Mouse (Mus musculus): ENCODE results near the gene Spg21. TPM values are rescaled to one million over a fixed set of nuclear protein-coding genes. Genes with fewer than 3 reads are reported as not detected.

The Spg21 gene
- polyA plus RNA-seq (2015; fragmentation: Nextera tagmentation; extraction: Ambion mirVana), result 79.4 and 79.6 TPM in 2 replicates

DNA sequence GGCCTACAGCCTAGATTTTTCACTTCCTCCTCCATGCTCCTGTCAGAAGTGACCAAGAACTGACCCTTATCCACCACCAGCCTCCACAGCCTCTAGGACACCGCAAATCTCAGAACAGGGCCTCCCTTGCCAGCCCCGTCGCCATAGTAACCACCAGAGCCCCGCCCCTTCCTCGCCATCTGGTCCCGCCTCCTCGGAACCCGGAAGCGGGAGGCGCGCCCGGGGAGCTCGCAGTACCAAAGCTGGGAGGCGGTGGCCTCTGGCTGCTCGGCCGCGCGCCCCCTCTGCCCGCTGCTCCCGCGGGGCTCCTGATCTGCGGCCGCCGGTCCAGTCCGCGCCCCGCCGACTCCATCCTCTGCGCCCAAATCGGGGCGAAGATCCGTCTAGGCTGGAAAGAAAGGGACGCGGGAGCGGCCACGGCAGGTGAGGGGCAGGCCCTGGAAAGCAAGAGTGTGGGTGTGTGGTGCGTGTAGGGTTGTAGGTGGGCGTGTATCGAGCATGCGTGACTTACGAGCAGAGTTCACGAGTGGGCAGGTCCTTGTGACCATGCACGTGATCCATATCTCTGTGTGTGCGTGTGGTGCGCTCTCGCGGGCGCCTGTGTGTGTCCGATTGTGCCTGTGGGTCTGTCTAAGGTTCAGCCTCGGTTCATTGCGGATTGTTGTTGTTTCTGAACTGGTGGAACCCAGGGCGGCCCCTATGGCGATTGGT lies at the start of gene Spg21:
TSS of gene Spg21 (plus strand) at position 216 of the 711 bp plus-strand sequence.
- Histone ChIP-seq H3K9ac (peak within 1 kb of the TSS; percentile 56), H3K27ac (peak within 1 kb of the TSS; percentile 87), H3K4me2 (peak within 1 kb of the TSS; percentile 80), H3K36me3 (peaks cover 5% of the 10 kb centered on the region; the same call in 1 of the 2 replicates), H3K27me3 (replicated peaks) (no peaks in the 10 kb centered on the region), H3K9me3 (no peaks in the 10 kb centered on the region), H3K4me1 (peaks cover 10% of the 10 kb centered on the region; the same call in 1 of the 2 replicates), H3K4me3 (replicated peaks) (peak within 1 kb of the TSS; percentile 82)
- under 1% methylated on average over 53 of the region's 53 CpGs for WGBS
- peak; percentile 95 for ATAC-seq (ENCODE audit: insufficient read depth, low FRiP score, low read depth)

DNA sequence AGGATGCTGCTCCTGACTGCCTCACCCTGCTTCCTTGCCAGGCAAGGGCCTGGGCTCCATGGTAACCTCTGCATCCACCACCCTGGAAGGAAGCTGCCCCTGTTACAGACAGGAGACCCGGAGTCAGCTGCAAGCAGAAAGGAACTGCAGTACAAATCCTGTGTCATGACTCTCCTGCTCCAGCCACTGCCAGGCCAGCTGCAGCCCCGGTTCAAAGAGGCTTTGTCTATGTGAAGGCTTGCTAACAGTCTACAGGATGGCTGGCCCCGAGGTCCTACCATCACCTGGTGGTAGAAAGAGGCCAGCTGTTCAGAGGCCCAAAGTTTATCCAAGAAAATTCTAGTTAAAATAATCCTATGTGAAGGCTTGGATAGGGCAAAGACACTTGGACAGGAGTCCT lies 49.4 kb upstream of the Spg21 start:
- no peaks in the 10 kb centered on the region for H3K27me3 ChIP-seq (replicated peaks)
- no peaks in the 10 kb centered on the region for H3K36me3 ChIP-seq
- H3K9me3 ChIP-seq, result no peaks in the 10 kb centered on the region
- no peak overlapping the region for H3K4me3 ChIP-seq (replicated peaks)
- no peak for ATAC-seq (ENCODE audit: insufficient read depth, low FRiP score, low read depth)
- no peak overlapping the region for H3K27ac ChIP-seq
- H3K4me2 ChIP-seq, result no peak overlapping the region
- no peaks in the 10 kb centered on the region for H3K4me1 ChIP-seq
- H3K9ac ChIP-seq, result no peak overlapping the region
- WGBS, result 55% methylated on average over 3 of the region's 3 CpGs

DNA sequence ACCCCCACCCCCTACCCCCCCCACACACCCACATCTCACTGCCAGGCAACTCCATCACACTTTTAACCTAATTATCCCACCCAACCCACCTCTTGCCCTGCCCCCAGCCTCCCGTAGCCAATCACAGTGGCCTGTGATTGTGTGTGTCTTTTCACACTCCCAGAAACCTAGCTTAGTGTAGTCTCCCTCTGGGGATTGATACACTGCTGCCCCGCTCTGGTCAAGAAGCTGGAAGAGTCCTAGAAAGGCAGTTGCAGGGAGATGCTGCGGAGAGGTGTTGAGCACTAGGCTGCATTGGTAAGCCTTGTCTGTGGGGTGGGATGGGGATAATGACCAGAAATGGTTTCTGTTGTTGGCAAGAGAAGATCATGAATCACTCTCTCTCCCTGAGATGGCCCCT lies 43.0 kb upstream of the Spg21 start:
- Histone ChIP-seq H3K36me3 (no peaks in the 10 kb centered on the region), H3K27me3 (replicated peaks) (no peaks in the 10 kb centered on the region), H3K4me3 (replicated peaks) (no peak overlapping the region), H3K9me3 (no peaks in the 10 kb centered on the region), H3K9ac (no peak overlapping the region), H3K27ac (no peak overlapping the region), H3K4me1 (no peaks in the 10 kb centered on the region), H3K4me2 (no peak overlapping the region)
- no peak for ATAC-seq (ENCODE audit: insufficient read depth, low FRiP score, low read depth)
- 33% methylated on average over 3 of the region's 3 CpGs for WGBS

DNA sequence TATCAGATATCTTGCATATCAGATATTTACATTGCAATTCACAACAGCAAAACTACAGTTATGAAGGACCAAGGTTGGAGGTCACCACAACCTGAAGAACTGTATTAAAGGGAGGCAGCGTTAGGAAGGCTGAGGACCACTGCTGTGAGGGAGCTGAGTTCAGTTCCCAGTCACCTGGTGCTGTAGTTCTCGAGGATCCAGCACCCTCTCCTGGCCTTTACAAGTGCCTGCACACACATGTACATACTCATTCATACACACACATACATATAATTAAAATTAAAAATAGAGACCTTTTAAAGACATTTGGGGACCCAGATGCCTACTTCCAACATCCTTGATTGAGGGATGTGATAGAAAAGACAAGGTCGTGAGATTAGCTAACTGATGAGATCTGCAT lies 41.1 kb upstream of the Spg21 start:
- ATAC-seq (ENCODE audit: insufficient read depth, low FRiP score, low read depth), result no peak
- Histone ChIP-seq H3K27ac (no peak overlapping the region), H3K4me1 (no peaks in the 10 kb centered on the region), H3K9me3 (no peaks in the 10 kb centered on the region), H3K4me2 (no peak overlapping the region), H3K36me3 (no peaks in the 10 kb centered on the region), H3K9ac (no peak overlapping the region), H3K4me3 (replicated peaks) (no peak overlapping the region), H3K27me3 (replicated peaks) (no peaks in the 10 kb centered on the region)
- WGBS, result 68% methylated on average over 3 of the region's 3 CpGs

DNA sequence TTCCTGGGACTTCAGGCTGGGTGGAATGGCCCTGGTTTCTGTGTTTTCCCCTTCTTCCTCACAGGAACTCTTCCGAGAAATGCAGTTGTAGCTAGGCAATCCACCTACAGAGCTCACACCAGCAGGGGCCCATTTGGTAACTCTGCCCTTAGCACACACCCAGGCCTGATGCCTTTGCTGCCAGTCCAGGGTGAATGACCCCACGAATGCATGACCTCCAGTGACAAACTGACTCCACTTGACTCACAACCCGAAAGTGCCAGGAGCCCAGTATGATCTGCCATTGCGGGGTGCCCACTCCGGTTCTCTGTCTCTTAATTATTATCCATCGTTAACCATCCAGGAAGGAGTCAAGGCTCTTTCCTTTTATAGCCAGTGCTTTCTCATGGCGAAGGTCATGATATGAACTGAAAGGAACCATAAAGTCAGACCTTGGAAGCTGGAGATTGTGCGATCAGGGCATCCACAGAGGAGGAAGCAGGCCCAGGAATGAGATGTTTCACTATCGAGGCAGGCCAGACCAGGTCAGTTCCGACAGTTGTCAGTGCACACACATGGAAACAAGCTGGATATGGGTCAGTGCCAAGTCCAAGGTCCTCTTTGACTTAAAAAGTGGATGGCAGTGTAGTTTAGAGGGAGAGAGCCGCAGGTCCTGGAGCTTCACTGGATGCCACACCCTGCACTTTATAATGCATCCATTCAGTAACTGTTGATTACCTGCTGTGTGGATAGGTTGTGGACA lies 37.8 kb upstream of the Spg21 start, which contains the start of gene Slc51b:
TSS of gene Slc51b (minus strand) at position 196 of the 742 bp plus-strand sequence.
- no peaks in the 10 kb centered on the region for H3K27me3 ChIP-seq (replicated peaks)
- no peak within 1 kb of the TSS for H3K9ac ChIP-seq
- WGBS, result 78% methylated on average over 11 of the region's 11 CpGs
- no peaks in the 10 kb centered on the region for H3K4me1 ChIP-seq
- no peak for ATAC-seq (ENCODE audit: insufficient read depth, low FRiP score, low read depth)
- no peak within 1 kb of the TSS for H3K4me3 ChIP-seq (replicated peaks)
- H3K36me3 ChIP-seq, result no peaks in the 10 kb centered on the region
- no peaks in the 10 kb centered on the region for H3K9me3 ChIP-seq
- H3K27ac ChIP-seq, result no peak within 1 kb of the TSS
- H3K4me2 ChIP-seq, result no peak within 1 kb of the TSS

DNA sequence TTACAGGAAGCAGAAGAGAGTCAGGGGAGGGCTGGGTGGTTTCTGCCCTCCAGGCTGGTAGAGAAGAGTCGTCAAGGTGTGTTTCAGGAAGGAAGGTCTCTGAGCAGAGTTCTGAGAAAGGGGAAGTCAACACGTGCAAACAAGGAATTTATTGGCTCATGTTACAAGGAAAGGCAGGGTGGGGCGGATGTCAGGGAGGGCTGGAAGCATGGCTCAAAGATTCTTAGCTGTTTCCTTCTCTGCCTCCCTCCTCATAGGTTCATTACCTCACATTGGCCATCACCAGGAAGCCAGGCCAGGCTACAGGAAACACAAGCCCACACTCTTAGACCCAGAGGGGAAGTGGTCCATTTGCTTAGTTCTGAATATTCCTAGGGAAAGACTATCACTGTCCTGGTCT lies 36.4 kb upstream of the Spg21 start:
- ATAC-seq (ENCODE audit: insufficient read depth, low FRiP score, low read depth), result no peak
- no peaks in the 10 kb centered on the region for H3K9me3 ChIP-seq
- no peak overlapping the region for H3K4me2 ChIP-seq
- H3K9ac ChIP-seq, result no peak overlapping the region
- no peaks in the 10 kb centered on the region for H3K27me3 ChIP-seq (replicated peaks)
- no peak overlapping the region for H3K27ac ChIP-seq
- 25% methylated on average over 3 of the region's 3 CpGs for WGBS
- no peak overlapping the region for H3K4me3 ChIP-seq (replicated peaks)
- no peaks in the 10 kb centered on the region for H3K4me1 ChIP-seq
- H3K36me3 ChIP-seq, result no peaks in the 10 kb centered on the region

DNA sequence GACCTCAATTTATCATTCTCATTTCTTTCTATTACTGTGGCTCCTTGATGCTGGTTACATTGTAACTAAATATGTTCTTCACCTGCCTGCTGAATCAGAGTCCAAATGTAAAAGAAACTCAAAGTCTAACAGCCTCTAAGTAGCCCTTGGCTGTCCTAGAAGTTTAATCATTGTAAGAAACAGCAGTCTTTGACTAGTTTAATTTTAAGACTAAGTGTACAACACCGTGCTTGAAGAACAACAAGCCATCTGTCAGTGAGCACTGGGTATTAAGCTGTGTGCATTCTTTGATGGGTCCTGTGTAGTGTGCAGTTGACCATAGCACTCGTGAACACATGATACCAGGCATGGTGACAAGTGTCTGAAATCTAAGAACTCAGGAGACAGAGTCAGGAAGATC lies 33.2 kb upstream of the Spg21 start:
- Histone ChIP-seq H3K36me3 (no peaks in the 10 kb centered on the region), H3K4me2 (no peak overlapping the region), H3K9ac (no peak overlapping the region), H3K4me1 (no peaks in the 10 kb centered on the region), H3K9me3 (no peaks in the 10 kb centered on the region), H3K4me3 (replicated peaks) (no peak overlapping the region), H3K27ac (no peak overlapping the region), H3K27me3 (replicated peaks) (no peaks in the 10 kb centered on the region)
- no peak for ATAC-seq (ENCODE audit: insufficient read depth, low FRiP score, low read depth)
- WGBS, result 65% methylated on average over 2 of the region's 2 CpGs

DNA sequence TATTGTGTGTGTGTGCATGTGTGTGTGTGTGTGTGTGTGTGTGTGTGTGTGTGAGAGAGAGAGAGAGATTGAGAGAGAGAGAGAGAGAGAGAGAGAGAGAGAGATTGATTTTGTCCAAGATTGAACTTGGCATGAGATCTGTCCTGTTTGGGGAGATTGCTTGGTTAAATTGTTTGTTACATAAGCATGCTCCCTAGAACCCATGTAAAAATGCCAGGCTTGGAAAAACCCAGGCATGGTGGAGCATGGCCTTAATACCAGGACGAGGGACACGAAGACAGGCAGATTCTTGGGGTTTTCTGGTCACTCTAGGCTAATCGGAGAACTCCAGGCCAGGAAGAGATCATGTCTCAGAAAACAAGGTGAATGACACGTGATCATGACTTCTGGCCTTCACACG lies 32.7 kb upstream of the Spg21 start:
- no peak overlapping the region for H3K27ac ChIP-seq
- no peaks in the 10 kb centered on the region for H3K27me3 ChIP-seq (replicated peaks)
- WGBS, result 81% methylated on average over 5 of the region's 5 CpGs
- no peak for ATAC-seq (ENCODE audit: insufficient read depth, low FRiP score, low read depth)
- no peaks in the 10 kb centered on the region for H3K9me3 ChIP-seq
- no peak overlapping the region for H3K4me3 ChIP-seq (replicated peaks)
- H3K4me1 ChIP-seq, result no peaks in the 10 kb centered on the region
- no peak overlapping the region for H3K4me2 ChIP-seq
- H3K9ac ChIP-seq, result no peak overlapping the region
- no peaks in the 10 kb centered on the region for H3K36me3 ChIP-seq

DNA sequence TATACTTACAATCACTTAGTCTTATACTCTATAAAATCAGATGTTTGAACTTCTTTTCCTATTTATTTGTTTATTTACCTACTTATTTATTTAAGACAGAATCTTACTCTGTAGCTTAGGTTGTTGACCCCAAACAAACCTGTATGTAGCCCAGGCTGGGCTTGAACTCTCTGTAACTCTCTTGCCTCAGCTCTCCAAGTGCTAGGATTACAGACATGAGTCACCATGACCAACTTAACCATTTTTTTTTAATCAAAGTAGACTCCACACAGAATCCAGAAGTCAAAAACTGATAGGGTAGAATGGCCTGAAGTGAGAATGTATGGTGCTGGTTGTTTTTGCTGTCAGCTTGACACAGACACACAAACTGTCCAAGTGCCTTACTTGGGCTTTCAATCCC lies 30.3 kb upstream of the Spg21 start:
- Histone ChIP-seq H3K9me3 (no peaks in the 10 kb centered on the region), H3K9ac (no peak overlapping the region), H3K36me3 (no peaks in the 10 kb centered on the region), H3K4me2 (no peak overlapping the region), H3K27me3 (replicated peaks) (no peaks in the 10 kb centered on the region), H3K27ac (no peak overlapping the region), H3K4me3 (replicated peaks) (no peak overlapping the region), H3K4me1 (no peaks in the 10 kb centered on the region)
- ATAC-seq (ENCODE audit: insufficient read depth, low FRiP score, low read depth), result no peak

DNA sequence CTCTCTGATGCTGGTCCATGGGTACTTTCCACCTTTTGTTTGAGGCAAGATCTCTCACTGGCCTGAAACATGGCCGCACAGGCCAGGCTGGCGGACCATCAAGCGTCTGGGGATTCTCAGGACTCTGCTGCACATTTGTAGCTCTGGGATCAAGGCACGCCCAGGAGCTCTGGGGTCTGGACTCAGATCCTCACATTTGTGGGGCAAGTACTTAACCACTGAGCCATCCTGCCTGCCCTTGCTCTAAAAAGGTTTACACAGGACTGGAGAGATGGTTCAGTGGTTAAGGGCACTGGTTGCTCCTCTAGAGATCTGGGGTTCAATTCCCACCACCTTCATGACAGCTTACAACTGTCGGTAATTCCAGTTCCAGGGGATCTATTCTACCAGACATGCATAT lies 29.8 kb upstream of the Spg21 start:
- no peak overlapping the region for H3K4me3 ChIP-seq (replicated peaks)
- H3K9me3 ChIP-seq, result no peaks in the 10 kb centered on the region
- no peaks in the 10 kb centered on the region for H3K4me1 ChIP-seq
- no peak overlapping the region for H3K27ac ChIP-seq
- no peaks in the 10 kb centered on the region for H3K27me3 ChIP-seq (replicated peaks)
- WGBS, result 83% methylated on average over 5 of the region's 5 CpGs
- H3K36me3 ChIP-seq, result no peaks in the 10 kb centered on the region
- no peak overlapping the region for H3K9ac ChIP-seq
- H3K4me2 ChIP-seq, result no peak overlapping the region
- no peak for ATAC-seq (ENCODE audit: insufficient read depth, low FRiP score, low read depth)

DNA sequence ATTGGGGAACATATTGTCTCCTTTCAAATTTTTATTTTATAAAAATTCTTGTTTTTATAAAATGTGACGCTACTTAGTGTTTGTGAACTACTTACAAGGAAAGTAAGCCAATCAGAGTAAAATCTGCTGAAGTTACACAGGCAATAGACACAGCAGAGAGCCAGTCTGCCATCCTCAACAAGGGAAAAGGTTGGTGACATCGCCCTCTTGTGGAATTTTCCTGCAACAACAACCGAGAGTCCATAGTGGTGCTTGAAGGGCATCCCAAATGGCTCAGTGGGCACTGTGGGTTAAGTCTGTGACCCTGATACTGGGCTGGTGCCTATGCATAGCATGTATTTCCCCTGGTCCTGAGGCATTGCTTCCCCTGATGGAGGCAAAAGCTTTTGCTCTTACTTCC lies 28.5 kb upstream of the Spg21 start:
- no peak; the same call in 1 of the 2 replicates for ATAC-seq (ENCODE audit: insufficient read depth, low FRiP score, low read depth)
- Histone ChIP-seq H3K4me2 (no peak overlapping the region), H3K9me3 (no peaks in the 10 kb centered on the region), H3K27me3 (replicated peaks) (no peaks in the 10 kb centered on the region), H3K4me3 (replicated peaks) (no peak overlapping the region), H3K4me1 (0 out of 2 replicates have a peak, but pooled peaks cover 4% of the 10 kb centered on the region), H3K36me3 (no peaks in the 10 kb centered on the region), H3K9ac (no peak overlapping the region), H3K27ac (no peak overlapping the region)
- WGBS, result 3% methylated on average over 3 of the region's 3 CpGs

DNA sequence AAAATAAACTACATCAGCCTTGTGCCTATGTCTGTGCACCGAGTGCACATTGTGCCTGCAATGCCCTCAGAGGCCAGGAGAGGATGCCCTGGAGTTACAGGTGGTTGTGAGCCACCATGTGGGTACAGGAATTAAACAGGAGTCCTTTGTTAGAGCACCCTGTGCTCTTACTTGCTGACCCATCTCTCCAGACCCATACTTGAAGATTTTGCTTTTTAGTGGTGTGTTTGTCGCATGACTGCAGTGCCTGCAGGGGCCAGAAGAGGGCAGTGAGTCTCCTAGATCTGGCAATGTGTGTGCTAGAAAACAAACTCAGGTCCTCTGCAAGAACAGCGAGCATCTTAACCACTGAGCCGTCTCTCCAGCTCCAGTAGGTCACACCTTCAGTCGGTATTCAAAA lies 26.6 kb upstream of the Spg21 start:
- H3K9me3 ChIP-seq, result no peaks in the 10 kb centered on the region
- no peak overlapping the region for H3K4me2 ChIP-seq
- no peak overlapping the region for H3K9ac ChIP-seq
- 0 out of 2 replicates have a peak, but pooled peaks cover 4% of the 10 kb centered on the region for H3K4me1 ChIP-seq
- H3K36me3 ChIP-seq, result no peaks in the 10 kb centered on the region
- H3K4me3 ChIP-seq (replicated peaks), result no peak overlapping the region
- ATAC-seq (ENCODE audit: insufficient read depth, low FRiP score, low read depth), result no peak
- no peak overlapping the region for H3K27ac ChIP-seq
- no peaks in the 10 kb centered on the region for H3K27me3 ChIP-seq (replicated peaks)
- 62% methylated on average over 5 of the region's 5 CpGs for WGBS

Data from stomach, embryonic 15.5 days (tissue).